Mouse (Mus musculus) G1E (cell line): ENCODE results near the gene Kif11.

Experiments
- CTCF ChIP-seq: IDR thresholded peaks from 2 replicates; pipeline ENCODE4 v1.5.1; 2012; ENCODE audit warnings: low read depth, low read length, inconsistent platforms, mixed read lengths
- GATA1 ChIP-seq: IDR thresholded peaks from 2 replicates; pipeline ENCODE4 v1.6.1; 2012; ENCODE audit warnings: borderline replicate concordance, low read length, inconsistent platforms, mixed read lengths
- POLR2AphosphoS5 ChIP-seq: IDR thresholded peaks from 2 replicates; pipeline ENCODE4 v1.6.1; 2012; ENCODE audit warnings: low read depth, low read length, inconsistent platforms; ENCODE audit not compliant: insufficient replicate concordance
- TAL1 ChIP-seq: conservative IDR thresholded peaks from 2 replicates; pipeline ENCODE4 v1.6.1; 2012; ENCODE audit warnings: low read depth, low read length, inconsistent platforms, mixed read lengths

DNA sequence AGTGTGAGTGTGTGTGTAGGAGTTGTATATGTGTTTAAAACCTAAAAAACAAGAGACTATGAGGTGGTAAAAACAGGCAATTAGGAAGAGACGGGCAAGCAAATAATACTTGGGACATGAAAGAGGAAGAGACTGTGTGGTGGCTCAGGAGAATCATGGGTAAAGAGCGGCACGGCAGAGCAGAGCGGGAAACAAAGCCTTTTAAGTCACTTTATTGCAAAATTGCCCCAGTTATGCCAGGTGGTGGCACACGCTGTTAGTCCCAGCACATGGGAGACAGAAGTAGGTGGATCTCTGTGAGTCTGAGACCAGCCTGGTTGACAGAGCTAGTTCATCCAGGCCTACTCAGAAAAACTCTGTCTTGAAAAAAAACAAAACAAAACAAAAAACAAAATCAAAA is 5.8 kb upstream of the Kif11 start:
- TF ChIP-seq CTCF (no peak), TAL1 (no peak), GATA1 (no peak), POLR2AphosphoS5 (no peak)
